Mouse (Mus musculus): Measurements from ENCODE around the gene Lacc1.

The Lacc1 gene

GRCm38 (mm10) chr14:76979569-76979968 is 57.1 kb downstream of the Lacc1 start:
- DNase-seq (ENCODE audit: low read depth, low spot score): no peak
